Mouse (Mus musculus) erythroblast, embryonic 14.5 days (primary cell): ENCODE results near the gene Gm27235. TPM values are rescaled to one million over a fixed set of nuclear protein-coding genes. Genes with fewer than 3 reads are reported as not detected.
"Not testable (repeated sequence)": the region's sequence is repeated elsewhere in the genome, so short reads cannot be mapped to it uniquely, and the experiment has no call there.

ENCODE experiments used
- H3K27me3 ChIP-seq: 2 replicates; pipeline ENCODE4 v1.6.1; 2012; ENCODE audit warnings: inconsistent platforms; ENCODE audit not compliant: control insufficient read depth
- H3K36me3 ChIP-seq: 2 replicates; pipeline ENCODE4 v1.6.1; 2012; ENCODE audit warnings: mild to moderate bottlenecking, inconsistent platforms; ENCODE audit not compliant: control insufficient read depth
- H3K4me1 ChIP-seq: 2 replicates; pipeline ENCODE4 v1.6.1; 2012; ENCODE audit warnings: inconsistent platforms; ENCODE audit not compliant: control insufficient read depth
- H3K4me3 ChIP-seq: replicated peaks from 2 replicates; pipeline ENCODE3; 2012; ENCODE audit warnings: moderate library complexity, mild to moderate bottlenecking, inconsistent platforms
- H3K9me3 ChIP-seq: 2 replicates; pipeline ENCODE4 v1.6.1; 2012; ENCODE audit warnings: low read length, inconsistent platforms, mixed read lengths; ENCODE audit not compliant: control insufficient read depth
- GATA1 ChIP-seq: IDR thresholded peaks from 2 replicates; pipeline ENCODE4 v1.6.1; 2012; ENCODE audit warnings: low read length, inconsistent platforms, mixed read lengths
- TAL1 ChIP-seq: IDR thresholded peaks from 3 replicates; pipeline ENCODE4 v1.6.1; 2012; ENCODE audit warnings: low read length, inconsistent platforms, mixed read lengths
- polyA plus RNA-seq: library from polyadenylated mRNA; stranded (reverse); fragments of >175 nt; gene quantifications from 2 replicates; pipeline ENCODE4 v1.2.3, GENCODE M21; 2012

Gm27235 gene
- not detected in 2 replicates for polyA plus RNA-seq

GRCm38 (mm10) chr9:35790001-35790400, at the start of gene Gm27235, which contains the start of gene D730048I06Rik:
TSS of gene Gm27235 (minus strand) at chr9:35790101.
TSS of gene D730048I06Rik (minus strand) at chr9:35790112.
- no peaks in the 10 kb centered on the region for H3K36me3 ChIP-seq
- TF ChIP-seq TAL1 = no peak
- TF ChIP-seq GATA1 = no peak
- no peaks in the 10 kb centered on the region for H3K27me3 ChIP-seq
- H3K4me3 ChIP-seq = no peak within 1 kb of the TSS
- no peaks in the 10 kb centered on the region; the same call in 1 of the 2 replicates for H3K9me3 ChIP-seq
- no peaks in the 10 kb centered on the region for H3K4me1 ChIP-seq

- H3K27me3 ChIP-seq, H3K4me3 ChIP-seq, H3K4me1 ChIP-seq, H3K36me3 ChIP-seq: not testable (repeated sequence)
- H3K9me3 ChIP-seq = peaks cover 13% of the 10 kb centered on the region
Observed at GRCm38 (mm10) chr9:35817881-35818280, 28.0 kb upstream of the Gm27235 start.

- Histone ChIP-seq H3K9me3 (peaks cover 2% of the 10 kb centered on the region; the same call in 1 of the 2 replicates), H3K27me3 (no peaks in the 10 kb centered on the region), H3K4me3 (no peak overlapping the region), H3K36me3 (no peaks in the 10 kb centered on the region), H3K4me1 (no peaks in the 10 kb centered on the region)
- TF ChIP-seq GATA1 (no peak), TAL1 (no peak)
Observed at GRCm38 (mm10) chr9:35798146-35798545, 8.2 kb upstream of the Gm27235 start.

- Histone ChIP-seq H3K4me3 (no peak within 1 kb of the TSS), H3K4me1 (no peaks in the 10 kb centered on the region), H3K9me3 (no peaks in the 10 kb centered on the region), H3K27me3 (no peaks in the 10 kb centered on the region), H3K36me3 (no peaks in the 10 kb centered on the region)
- no peak for TF ChIP-seq GATA1
- TF ChIP-seq TAL1 = no peak
Observed at GRCm38 (mm10) chr9:35778009-35778408, 11.9 kb downstream of the Gm27235 start, which contains the start of gene Gm17727. TSS of gene Gm17727 (minus strand) at chr9:35778109.

GRCm38 (mm10) chr9:35756843-35757242, 33.1 kb downstream of the Gm27235 start:
- H3K36me3 ChIP-seq = no peaks in the 10 kb centered on the region

GRCm38 (mm10) chr9:35740749-35741148, 49.2 kb downstream of the Gm27235 start, which contains the start of gene Gm17677:
TSS of gene Gm17677 (plus strand) at chr9:35741049.
- Histone ChIP-seq H3K27me3 (no peaks in the 10 kb centered on the region), H3K4me1 (no peaks in the 10 kb centered on the region), H3K36me3 (no peaks in the 10 kb centered on the region), H3K9me3 (peaks cover 7% of the 10 kb centered on the region), H3K4me3 (no peak within 1 kb of the TSS)
- TF ChIP-seq TAL1 (no peak), GATA1 (no peak)

More at GRCm38 (mm10) chr9:35756843-35757242, 33.1 kb downstream of the Gm27235 start:
- Histone ChIP-seq H3K27me3 (no peaks in the 10 kb centered on the region), H3K4me3 (no peak overlapping the region), H3K4me1 (no peaks in the 10 kb centered on the region), H3K9me3 (no peaks in the 10 kb centered on the region)
- no peak for TF ChIP-seq TAL1
- TF ChIP-seq GATA1 = no peak

Other genes with a start within 250 kb of the Gm27235 start
- gene Ddx25, start 231.6 kb downstream of the Gm27235 start, polyA plus RNA-seq = not detected in 2 replicates
- gene Pus3, start 231.5 kb downstream of the Gm27235 start, polyA plus RNA-seq = 0.04 and 0.07 TPM in 2 replicates
- gene Pate2, start 219.8 kb downstream of the Gm27235 start, polyA plus RNA-seq = 0.09 TPM in 1 of 2 replicates, not detected in the other
- 0.71 and 0.72 TPM in 2 replicates for gene Hyls1, start 219.7 kb downstream of the Gm27235 start, polyA plus RNA-seq
- not detected in 2 replicates for gene Pate4, start 178.2 kb downstream of the Gm27235 start, polyA plus RNA-seq
- gene Pate3, start 141.9 kb downstream of the Gm27235 start, polyA plus RNA-seq = not detected in 2 replicates
- not detected in 2 replicates for gene Pate1, start 102.7 kb downstream of the Gm27235 start, polyA plus RNA-seq
- not detected in 2 replicates for gene Gm17677, start 49.1 kb downstream of the Gm27235 start, polyA plus RNA-seq
- not detected in 2 replicates for gene Gm17727, start 12.0 kb downstream of the Gm27235 start, polyA plus RNA-seq
- gene D730048I06Rik, start within 50 bp of the Gm27235 start, polyA plus RNA-seq = not detected in 2 replicates
- not detected in 2 replicates for gene 9230110F15Rik, start 54.0 kb upstream of the Gm27235 start, polyA plus RNA-seq
- not detected in 2 replicates for gene 9230113P08Rik, start 118.3 kb upstream of the Gm27235 start, polyA plus RNA-seq